Mouse (Mus musculus): Measurements from ENCODE around the gene Gm10271. TPM values are rescaled to one million over a fixed set of nuclear protein-coding genes. Genes with fewer than 3 reads are reported as not detected.

Gm10271 gene
- polyA plus RNA-seq, 1 experiment from 2014 or later = not detected

Other genes with a start within 250 kb of the Gm10271 start
- 0.24 and 0.55 TPM in 2 replicates for gene Myrfl, start 75.7 kb downstream of the Gm10271 start, polyA plus RNA-seq (2015; fragmentation: Nextera tagmentation; extraction: Ambion mirVana)
- gene Rab3ip, start 21.8 kb downstream of the Gm10271 start, polyA plus RNA-seq (2015; fragmentation: Nextera tagmentation; extraction: Ambion mirVana) = 76.2 and 77.2 TPM in 2 replicates
- 0.79 and 0.83 TPM in 2 replicates for gene Best3, start 13.7 kb upstream of the Gm10271 start, polyA plus RNA-seq (2015; fragmentation: Nextera tagmentation; extraction: Ambion mirVana)
- gene Lrrc10, start 72.7 kb upstream of the Gm10271 start, polyA plus RNA-seq (2015; fragmentation: Nextera tagmentation; extraction: Ambion mirVana) = 60.4 and 62.1 TPM in 2 replicates
- 167 and 185 TPM in 2 replicates for gene Cct2, start 91.2 kb upstream of the Gm10271 start, polyA plus RNA-seq (2015; fragmentation: Nextera tagmentation; extraction: Ambion mirVana)
- 16.1 and 17.5 TPM in 2 replicates for gene Frs2, start 175.9 kb upstream of the Gm10271 start, polyA plus RNA-seq (2015; fragmentation: Nextera tagmentation; extraction: Ambion mirVana)

Data from heart, embryonic 16.5 days (tissue).